Mouse (Mus musculus): ENCODE data around the gene Mtus2.

Gene Mtus2

DNA sequence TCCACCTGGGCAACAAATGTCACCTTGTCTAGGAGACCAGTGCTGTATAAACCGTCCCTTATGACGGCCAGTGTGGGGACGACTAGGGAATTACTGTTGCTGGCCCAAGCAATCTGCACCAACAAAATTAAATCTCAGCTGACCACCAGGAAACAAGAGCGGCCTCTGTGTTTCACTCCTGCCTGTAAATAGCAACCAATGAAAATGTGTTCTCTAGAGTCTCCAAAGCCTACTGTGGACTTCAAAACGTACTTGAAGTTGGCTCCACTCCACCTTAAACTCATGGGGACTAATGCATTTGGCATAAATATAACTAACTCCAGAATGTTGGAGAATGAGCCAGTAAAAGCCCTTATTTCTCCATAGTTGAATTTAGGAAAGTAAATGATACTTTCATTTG lies 387.3 kb downstream of the Mtus2 start:
- no peak for DNase-seq (ENCODE audit: low spot score in 2 of 2)

DNA sequence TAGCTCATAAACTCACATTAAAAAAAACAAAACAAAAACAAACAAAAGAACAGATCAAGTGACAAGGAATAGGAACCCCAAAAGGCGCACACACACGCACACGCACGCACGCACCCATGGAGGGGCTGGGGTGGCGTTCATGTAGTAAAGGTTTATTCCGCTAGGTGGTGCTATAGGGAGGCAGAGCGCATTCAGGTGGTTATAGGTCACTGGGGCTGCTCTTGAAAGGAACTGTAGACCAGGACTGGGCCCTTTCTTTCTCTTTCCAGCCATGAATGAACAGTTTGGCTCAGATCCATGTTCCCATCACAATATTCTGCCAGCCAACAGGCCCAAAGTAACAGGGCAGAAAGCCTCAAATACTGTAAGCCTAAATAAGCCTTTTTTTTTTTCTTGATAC lies 389.4 kb downstream of the Mtus2 start:
- DNase-seq (ENCODE audit: low spot score in 2 of 2) = no peak

DNA sequence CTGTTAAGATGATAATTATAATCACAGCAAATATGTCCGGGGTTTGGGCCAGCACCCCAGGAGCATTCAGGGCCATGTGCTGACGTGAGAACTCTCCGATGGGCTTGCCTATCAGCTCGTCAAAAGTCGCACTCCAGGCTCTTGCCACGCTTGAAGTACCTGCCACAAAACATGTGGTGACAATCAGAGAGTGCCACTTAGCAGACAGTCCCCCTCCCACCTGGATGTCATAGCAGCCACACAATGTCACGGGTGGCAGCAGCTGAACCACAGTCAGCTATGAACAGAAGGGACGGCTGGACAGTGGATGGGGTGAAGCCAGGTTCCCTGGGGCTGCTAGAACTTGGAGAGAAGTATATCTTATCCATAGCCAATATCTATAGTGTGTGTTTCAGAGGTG lies 391.0 kb downstream of the Mtus2 start:
- DNase-seq (ENCODE audit: low spot score in 2 of 2) = no peak

DNA sequence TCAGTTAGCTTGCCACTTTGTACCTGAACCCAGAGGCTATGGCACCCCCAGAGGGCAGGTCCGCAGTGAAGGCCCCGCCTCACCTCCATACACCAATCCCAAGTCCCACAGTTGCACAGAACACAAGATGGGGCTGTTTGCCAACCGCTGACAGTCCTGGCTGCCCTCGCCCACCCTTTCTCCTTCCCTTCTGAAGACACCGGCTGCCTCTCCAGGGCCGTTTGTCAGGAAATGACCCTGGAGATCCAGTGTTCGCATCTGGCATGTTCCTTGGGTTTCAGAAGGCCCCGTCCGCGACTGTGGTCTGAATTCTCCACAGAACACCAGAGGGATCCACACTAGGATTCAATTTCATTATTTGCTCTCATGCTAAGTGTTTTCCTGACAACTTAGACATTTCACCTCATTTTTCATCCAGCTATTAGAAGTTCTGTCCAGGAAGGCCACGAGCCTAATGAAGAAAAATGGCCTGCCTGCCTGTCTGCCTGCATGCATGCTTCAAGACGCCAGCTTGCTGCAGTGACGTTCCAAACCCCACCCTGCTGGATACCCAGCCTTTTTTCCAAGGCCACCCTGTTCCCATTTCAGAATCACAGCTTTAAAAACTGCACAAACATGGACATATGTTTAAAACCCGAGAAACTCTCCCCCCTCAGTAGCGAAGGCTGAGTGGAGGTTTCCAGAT lies 392.3 kb downstream of the Mtus2 start:
- no peak for DNase-seq (ENCODE audit: low spot score in 2 of 2)

DNA sequence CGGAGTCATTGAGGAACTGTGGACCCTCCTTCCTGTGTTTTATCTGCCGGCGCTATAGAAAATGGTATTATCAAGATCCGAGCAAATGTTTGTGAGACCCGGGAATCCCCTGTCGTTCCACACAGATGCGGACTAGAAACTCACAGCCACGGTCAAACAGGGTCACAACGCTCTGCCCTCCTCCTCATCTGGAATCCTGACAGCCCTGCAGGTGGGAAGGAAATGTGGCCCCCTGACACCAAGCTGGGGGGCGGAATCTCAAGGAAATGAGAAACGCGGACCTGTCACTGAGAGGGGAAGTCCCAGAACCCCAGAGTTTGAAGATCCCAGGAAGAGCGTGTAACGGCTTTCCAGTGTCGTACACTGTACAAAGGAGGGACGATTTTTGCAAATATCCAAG lies 396.3 kb downstream of the Mtus2 start:
- no peak for DNase-seq (ENCODE audit: low spot score in 2 of 2)

DNA sequence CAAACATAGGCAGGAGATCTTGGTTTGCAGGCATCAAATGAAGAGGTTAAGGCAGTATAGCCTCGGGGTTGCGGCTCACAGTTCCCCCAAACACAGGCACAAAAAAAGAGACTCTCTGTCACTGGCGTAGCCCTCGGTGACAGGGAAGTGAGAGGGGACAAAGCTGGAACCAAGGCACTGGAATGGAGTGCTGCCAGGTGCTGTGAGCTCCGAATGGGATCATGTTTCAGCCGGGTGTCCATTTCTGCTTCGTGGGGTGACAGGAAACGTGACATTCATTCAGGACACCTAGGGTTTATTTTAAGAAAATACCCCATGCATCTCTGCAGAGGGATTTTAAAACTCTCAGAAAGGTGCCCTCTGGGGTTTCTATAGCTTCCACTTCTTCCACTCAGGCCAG lies 397.4 kb downstream of the Mtus2 start:
- no peak for DNase-seq (ENCODE audit: low spot score in 2 of 2)

DNA sequence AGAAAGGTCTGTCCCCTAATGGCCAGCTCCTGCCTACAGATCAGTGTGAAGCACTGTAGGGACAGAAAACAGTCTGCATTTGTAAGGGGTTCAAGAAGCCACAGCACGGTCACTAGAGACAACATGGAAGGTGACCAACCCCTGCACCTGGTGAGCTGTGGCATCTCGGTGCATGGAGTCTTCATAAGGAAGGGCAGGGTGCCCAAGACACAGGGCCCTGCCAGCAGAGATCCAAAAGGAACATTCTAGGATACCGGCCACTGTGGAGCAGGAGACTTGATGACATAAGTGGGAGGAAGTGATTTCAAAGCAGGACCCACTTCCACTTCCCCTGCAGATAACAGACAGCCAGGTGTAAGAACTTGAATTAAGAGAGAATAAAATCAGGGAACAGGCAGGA lies 398.7 kb downstream of the Mtus2 start:
- no peak for DNase-seq (ENCODE audit: low spot score in 2 of 2)

DNA sequence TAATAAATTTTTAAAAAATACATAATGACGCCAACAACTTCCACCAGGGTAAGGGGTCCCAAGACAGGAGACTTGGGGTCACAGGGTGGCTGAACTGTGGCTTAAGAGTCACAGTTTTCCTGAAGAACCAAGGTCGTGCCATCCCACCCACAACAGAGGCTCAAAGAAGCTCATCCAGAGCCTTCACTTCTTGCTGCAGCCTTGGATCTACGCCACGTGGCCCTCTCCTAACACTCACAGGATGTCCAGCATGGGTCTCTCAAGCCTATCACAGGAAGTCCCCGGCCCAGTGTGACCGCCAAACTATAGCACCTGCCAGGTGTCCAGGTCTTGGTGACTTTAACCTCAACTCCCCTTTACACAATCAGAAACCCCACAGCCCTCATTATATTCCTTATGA lies 400.0 kb downstream of the Mtus2 start:
- no peak for DNase-seq (ENCODE audit: low spot score in 2 of 2)

DNA sequence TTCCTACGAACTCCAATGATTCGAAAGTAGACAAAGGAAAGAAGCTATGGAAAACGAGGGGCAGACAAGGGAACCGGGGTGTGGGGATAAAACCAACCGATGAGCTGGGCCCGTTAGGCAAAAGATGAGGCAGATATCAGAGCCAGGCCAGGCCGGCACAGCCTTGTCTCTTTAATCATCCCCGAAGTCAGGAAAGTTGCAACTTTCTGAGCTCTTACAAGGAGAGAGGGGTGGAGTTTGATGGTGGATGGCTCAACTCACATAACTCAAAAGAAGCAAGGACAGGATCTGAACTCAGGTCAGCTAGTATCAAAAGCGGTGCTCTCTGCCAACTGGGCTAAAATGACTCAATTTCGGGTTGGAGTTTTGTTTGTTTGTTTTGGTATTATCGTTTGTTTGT lies 402.0 kb downstream of the Mtus2 start:
- DNase-seq (ENCODE audit: low spot score in 2 of 2) = no peak

DNA sequence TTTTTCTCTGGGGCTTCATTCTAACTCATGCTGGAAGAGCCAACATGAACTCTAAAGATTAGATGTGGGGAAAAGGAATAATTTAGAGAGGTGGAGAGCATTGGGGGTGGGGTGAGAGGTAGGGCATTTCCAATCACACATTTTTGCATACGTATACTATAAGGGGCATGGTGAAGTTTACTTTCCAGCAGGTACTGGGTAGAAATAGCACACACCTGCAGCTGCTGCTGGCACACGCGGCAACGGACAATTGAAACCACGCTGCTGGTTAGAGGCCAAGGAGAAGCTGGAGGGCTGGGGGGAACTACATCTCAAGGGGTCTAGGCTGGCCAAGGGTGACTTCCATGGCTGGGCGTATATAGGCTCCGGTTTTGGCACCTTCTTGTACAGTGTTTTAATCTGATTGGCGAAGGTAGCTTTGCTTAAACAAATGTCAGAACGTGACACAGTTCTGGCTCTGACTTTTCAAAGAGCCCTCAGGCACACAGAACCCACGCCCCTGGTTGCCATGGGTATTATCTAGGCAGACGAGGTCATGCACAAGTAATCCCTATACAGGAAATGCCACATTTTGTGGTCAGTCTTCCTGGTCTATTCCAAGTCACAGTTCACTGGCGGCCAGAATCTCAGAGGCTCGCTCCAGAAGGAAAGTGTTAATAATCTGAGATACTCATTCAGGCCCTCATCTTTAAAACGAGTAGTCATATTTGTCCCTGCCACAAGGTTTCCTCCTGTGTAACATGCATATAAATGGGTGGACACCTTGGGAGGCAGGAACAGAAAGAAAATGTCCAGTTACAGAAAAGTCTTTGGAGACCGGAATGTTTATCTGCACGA lies 404.0 kb downstream of the Mtus2 start:
- DNase-seq (ENCODE audit: low spot score in 2 of 2) = no peak

DNA sequence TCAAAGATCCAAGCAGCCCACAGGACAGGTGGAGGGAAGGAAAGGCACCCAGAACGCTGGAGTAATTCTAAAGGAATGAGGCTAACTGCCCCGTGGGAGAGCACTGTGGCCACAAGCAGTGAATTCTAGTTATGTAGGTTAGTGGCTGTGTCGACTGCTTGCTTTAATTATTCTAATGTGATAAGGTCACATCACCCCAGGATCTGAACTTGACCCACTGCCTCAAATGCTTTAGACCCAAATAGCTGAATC lies 404.6 kb downstream of the Mtus2 start:
- no peak for DNase-seq (ENCODE audit: low spot score in 2 of 2)

DNA sequence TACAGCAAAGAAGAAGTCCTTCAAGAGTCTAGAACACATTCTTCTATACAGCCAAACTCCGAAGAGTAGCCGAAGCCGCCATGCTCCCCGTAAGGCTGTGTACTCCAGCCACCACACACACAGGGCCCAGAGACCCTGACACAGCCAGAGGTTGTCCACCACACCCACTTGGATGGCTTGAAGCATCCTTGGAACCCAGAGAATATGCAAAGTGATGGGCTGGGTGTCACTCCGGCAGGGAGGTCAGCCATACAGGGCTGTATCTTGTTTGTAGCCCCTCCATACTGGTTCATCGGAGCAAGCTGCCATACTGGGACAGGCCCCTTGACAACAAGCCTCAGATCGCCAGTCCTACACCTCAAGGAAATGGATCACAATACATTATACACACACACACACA lies 405.2 kb downstream of the Mtus2 start:
- no peak for DNase-seq (ENCODE audit: low spot score in 2 of 2)

DNA sequence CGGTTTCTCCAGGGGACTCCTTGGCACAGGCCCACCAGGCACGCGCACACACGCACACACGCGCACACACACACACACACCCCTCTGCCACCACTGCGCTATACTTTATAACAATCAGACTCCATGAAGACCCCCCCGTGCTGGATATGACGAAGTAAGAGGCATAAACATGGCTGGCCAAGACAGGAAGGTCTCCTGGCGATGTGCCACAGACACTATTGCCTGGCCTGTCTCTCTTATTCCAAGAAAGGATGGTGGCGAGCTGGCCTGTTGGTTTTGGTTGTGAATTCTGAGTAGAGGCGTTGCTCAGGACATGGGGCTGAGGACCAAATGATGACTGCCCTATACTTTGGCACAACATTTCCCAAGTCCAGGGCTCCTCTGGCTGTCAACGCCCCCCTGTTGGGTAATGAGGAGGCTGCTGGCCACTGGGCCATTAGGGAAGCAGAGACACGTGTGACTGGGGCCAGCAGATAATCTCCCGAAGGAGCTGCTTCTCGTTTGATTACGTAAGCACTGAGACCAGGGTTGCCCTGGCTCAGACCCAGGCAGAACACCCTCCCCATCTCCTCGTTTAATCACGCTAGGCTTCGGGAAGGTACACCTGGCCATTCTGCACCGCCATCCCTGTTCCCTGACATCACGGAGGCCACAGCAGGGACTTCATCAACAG lies 406.5 kb downstream of the Mtus2 start:
- no peak for DNase-seq (ENCODE audit: low spot score in 2 of 2)
